Mouse (Mus musculus) ES-E14 (cell line): Measurements from ENCODE around the gene Tubgcp2. TPM values are rescaled to one million over a fixed set of nuclear protein-coding genes. Genes with fewer than 3 reads are reported as not detected.

Experiments
- DNase-seq: peaks from one replicate; pipeline ENCODE4 v3.0.0-alpha.2; 2013; ENCODE audit warnings: low read depth, low spot score
- H3K27ac ChIP-seq: 2 replicates; pipeline ENCODE4 v1.5.1; 2012; ENCODE audit warnings: low read depth, mild to moderate bottlenecking, low read length, moderate library complexity, mixed read lengths; ENCODE audit not compliant: poor library complexity, insufficient read depth, severe bottlenecking
- H3K36me3 ChIP-seq: 2 replicates; pipeline ENCODE4 v1.6.1; 2012; ENCODE audit warnings: mild to moderate bottlenecking, low read length, moderate library complexity, mixed read lengths; ENCODE audit not compliant: control insufficient read depth, poor library complexity, insufficient read depth, severe bottlenecking
- H3K4me1 ChIP-seq, 2 experiments: fragments of 150-350 bp in 1 of 2; sonication (generic) in 1 of 2; 2 replicates each; pipeline ENCODE4 v1.6.1; 2012; ENCODE audit warnings: low read length in 2 of 2, mild to moderate bottlenecking in 1 of 2, mixed read lengths in 1 of 2; ENCODE audit not compliant: control insufficient read depth in 2 of 2, insufficient read depth in 2 of 2, poor library complexity in 1 of 2
- H3K4me3 ChIP-seq, 2 experiments: fragments of 150-350 bp in 1 of 2; sonication (generic) in 1 of 2; 2 replicates each; pipeline ENCODE4 v1.5.1; 2012; ENCODE audit warnings: low read length in 2 of 2, low read depth in 1 of 2, mild to moderate bottlenecking in 1 of 2, mixed read lengths in 1 of 2; ENCODE audit not compliant: insufficient read depth in 1 of 2, poor library complexity in 1 of 2, severe bottlenecking in 1 of 2
- H3K9ac ChIP-seq: 2 replicates; pipeline ENCODE4 v1.6.1; 2012; ENCODE audit warnings: low read depth, mild to moderate bottlenecking, low read length, mixed read lengths; ENCODE audit not compliant: poor library complexity, insufficient read depth, severe bottlenecking
- H3K9me3 ChIP-seq: fragments of 150-350 bp; sonication (generic); 2 replicates; pipeline ENCODE4 v1.6.1; 2012; ENCODE audit warnings: low read depth, mild to moderate bottlenecking, low read length; ENCODE audit not compliant: control insufficient read depth, insufficient read depth
- CHD2 ChIP-seq: IDR thresholded peaks from 2 replicates; pipeline ENCODE4 v1.6.1; 2014; ENCODE audit warnings: mild to moderate bottlenecking, low read depth, low read length, inconsistent platforms
- HCFC1 ChIP-seq: IDR thresholded peaks from 2 replicates; pipeline ENCODE4 v1.6.1; 2012; ENCODE audit warnings: low read length, inconsistent platforms, borderline replicate concordance; ENCODE audit not compliant: insufficient read depth
- MAFK ChIP-seq: IDR thresholded peaks from 2 replicates; pipeline ENCODE4 v1.6.1; 2014; ENCODE audit warnings: mild to moderate bottlenecking, low read depth, low read length, inconsistent platforms; ENCODE audit not compliant: insufficient read depth
- ZC3H11A ChIP-seq: IDR thresholded peaks from 2 replicates; pipeline ENCODE4 v1.6.1; 2012; ENCODE audit warnings: low read depth, mild to moderate bottlenecking, inconsistent platforms, low read length, borderline replicate concordance
- ZNF384 ChIP-seq: IDR thresholded peaks from 2 replicates; pipeline ENCODE4 v1.6.1; 2012; ENCODE audit warnings: low read depth, low read length, inconsistent platforms
- in situ Hi-C, 2 experiments: fragments of 600-800 bp; cut with MboI; formaldehyde crosslinking; loops; one replicate each; pipeline ENCODE4 v1.15.1; 2025; ENCODE audit warnings: low sequenced_read_pairs in 2 of 2, inconsistent platforms in 1 of 2; ENCODE audit not compliant: unreplicated experiment in 2 of 2
- total RNA-seq: library from RNA; depleted of rRNA; stranded (reverse); fragments of 300-350 nt; gene quantifications from 2 replicates; pipeline ENCODE4 v1.2.3, GENCODE M21; 2012

The Tubgcp2 gene
- total RNA-seq, 1 experiment = 28.1 TPM

DNA sequence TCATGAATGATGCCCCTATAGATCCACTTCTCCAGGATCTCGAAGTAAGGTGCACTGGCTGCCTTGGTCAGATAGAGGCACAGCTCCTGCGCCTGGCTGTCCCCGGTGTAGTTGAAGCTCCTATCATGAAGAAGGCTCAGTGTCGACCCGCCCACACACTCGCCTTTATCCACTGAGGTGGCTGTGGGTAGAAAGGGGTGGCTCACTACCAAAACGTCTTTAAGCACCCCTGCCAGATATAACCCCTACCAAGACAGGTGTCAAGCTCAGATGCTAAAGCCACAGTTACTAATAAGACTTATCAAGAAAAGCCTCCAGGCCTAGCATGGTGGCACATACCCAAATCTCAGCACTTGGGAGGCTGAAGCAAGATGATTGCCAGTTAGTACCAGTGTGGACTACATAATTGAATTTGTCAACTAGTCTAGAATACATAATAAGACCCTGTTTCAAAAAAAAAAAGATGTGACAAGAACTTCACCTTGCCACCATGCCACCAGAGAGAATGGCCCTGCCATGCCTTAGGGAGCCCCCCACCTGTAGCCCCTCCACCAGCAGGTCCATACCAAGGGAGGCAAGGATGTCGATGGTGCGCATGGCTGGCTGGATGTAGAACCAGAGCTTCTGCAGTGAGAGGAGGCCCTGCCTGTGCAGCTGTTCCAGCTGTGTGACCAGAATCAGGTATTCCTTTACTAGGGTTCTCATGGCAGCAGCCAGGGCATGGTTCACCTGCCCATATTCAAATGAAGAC is 29.4 kb downstream of the Tubgcp2 start:
- in situ Hi-C loops = no loop called here
- DNase-seq = no peak
- Histone ChIP-seq H3K9me3 (peaks cover 8% of the 10 kb centered on the region), H3K4me3 (no peak overlapping the region), H3K4me1 (no peaks in the 10 kb centered on the region), H3K36me3 (peaks cover 25% of the 10 kb centered on the region; the same call in 1 of the 2 replicates), H3K27ac (no peak overlapping the region), H3K9ac (no peak overlapping the region)
- TF ChIP-seq ZC3H11A (no peak), ZNF384 (no peak)

DNA sequence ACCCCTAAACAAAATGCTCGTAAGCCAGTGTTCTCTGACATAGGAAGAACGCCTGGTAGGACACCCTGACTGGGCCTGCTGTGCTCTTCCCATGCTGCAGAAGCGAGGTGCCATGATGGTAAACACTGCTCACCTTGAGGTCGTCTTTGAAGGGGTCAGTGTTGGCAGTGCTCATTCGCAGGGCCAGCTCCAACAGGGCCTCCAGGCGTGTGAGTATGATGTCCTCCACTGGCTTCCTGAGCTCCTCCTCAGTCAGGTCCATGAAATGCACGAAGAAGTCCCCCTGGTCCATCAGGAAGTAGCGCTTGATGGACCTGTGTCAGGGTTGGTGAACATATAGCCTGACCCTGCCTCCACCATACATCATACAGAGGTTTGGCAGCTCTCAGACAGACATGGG is 31.8 kb downstream of the Tubgcp2 start:
- DNase-seq = no peak
- no peak overlapping the region for H3K9ac ChIP-seq
- H3K27ac ChIP-seq = no peak overlapping the region
- no peaks in the 10 kb centered on the region for H3K4me1 ChIP-seq
- H3K36me3 ChIP-seq = peaks cover 38% of the 10 kb centered on the region; the same call in 1 of the 2 replicates
- TF ChIP-seq MAFK (no peak), ZC3H11A (no peak), CHD2 (no peak), HCFC1 (no peak), ZNF384 (no peak)
- peaks cover 2% of the 10 kb centered on the region; the same call in 1 of the 2 replicates for H3K9me3 ChIP-seq
- in situ Hi-C loops = no loop called here
- H3K4me3 ChIP-seq = no peak overlapping the region

- no peak overlapping the region for H3K4me3 ChIP-seq
- no peaks in the 10 kb centered on the region for H3K4me1 ChIP-seq
- no peak for DNase-seq
- in situ Hi-C loops = no loop called here
- peaks cover 47% of the 10 kb centered on the region; the same call in 1 of the 2 replicates for H3K36me3 ChIP-seq
- H3K9ac ChIP-seq = no peak overlapping the region
- no peak for TF ChIP-seq ZC3H11A
- no peak for TF ChIP-seq HCFC1
- TF ChIP-seq CHD2 = no peak
- TF ChIP-seq ZNF384 = no peak
- TF ChIP-seq MAFK = no peak
- no peaks in the 10 kb centered on the region for H3K9me3 ChIP-seq
- no peak overlapping the region for H3K27ac ChIP-seq
Observed at GRCm38 (mm10) chr7:140001086-140001740, 35.3 kb downstream of the Tubgcp2 start.

GRCm38 (mm10) chr7:139998691-139999350 is 37.6 kb downstream of the Tubgcp2 start:
- H3K9ac ChIP-seq = no peak overlapping the region
- in situ Hi-C loops = no loop called here
- H3K9me3 ChIP-seq = no peaks in the 10 kb centered on the region
- no peak overlapping the region for H3K4me3 ChIP-seq
- peaks cover 34% of the 10 kb centered on the region; the same call in 1 of the 2 replicates for H3K36me3 ChIP-seq
- DNase-seq = no peak
- TF ChIP-seq ZC3H11A (no peak), MAFK (no peak), ZNF384 (no peak), HCFC1 (no peak), CHD2 (no peak)
- H3K27ac ChIP-seq = no peak overlapping the region
- H3K4me1 ChIP-seq = no peaks in the 10 kb centered on the region
